Mouse (Mus musculus): ENCODE measurements around the gene Ism2.
"Not testable (repeated sequence)": the region's sequence is repeated elsewhere in the genome, so short reads cannot be mapped to it uniquely, and the experiment has no call there.

GRCm38 (mm10) chr12:87277251-87277650, 22.3 kb downstream of the Ism2 start:
- TF ChIP-seq CTCF (IDR thresholded peaks at IDR 0.05 in 2 of 3, conservative IDR thresholded peaks at IDR 0.05 in 1 of 3; ENCODE audit: control insufficient read depth in 1 of 3, insufficient read depth in 1 of 3, low read depth in 2 of 3, low read length in 3 of 3, poor library complexity in 1 of 3, severe bottlenecking in 1 of 3); GATA1 (IDR thresholded peaks at IDR 0.05; ENCODE audit: low read depth, low read length); HCFC1 (IDR thresholded peaks at IDR 0.05; ENCODE audit: low read depth, low read length); E2F4 (IDR thresholded peaks at IDR 0.05; ENCODE audit: borderline replicate concordance, low read depth, low read length); SIN3A (IDR thresholded peaks at IDR 0.05; ENCODE audit: low read length); ETS1 (IDR thresholded peaks at IDR 0.05; ENCODE audit: low read depth, low read length); MYC (IDR thresholded peaks at IDR 0.05; ENCODE audit: low read depth, low read length); ZMIZ1 (IDR thresholded peaks at IDR 0.05; ENCODE audit: low read depth, low read length); MXI1 (IDR thresholded peaks at IDR 0.05; ENCODE audit: low read depth, low read length); POLR2A (IDR thresholded peaks at IDR 0.05; ENCODE audit: control insufficient read depth in 1 of 2, insufficient read depth in 1 of 2, low read depth in 1 of 2, low read length in 2 of 2, poor library complexity in 1 of 2); TCF12 (IDR thresholded peaks at IDR 0.05; ENCODE audit: low read depth, low read length): not testable (repeated sequence)

All from MEL (cell line).